Mouse (Mus musculus) thymus, adult 2 months (tissue): ENCODE results near the gene Rtn4r. TPM values are rescaled to one million over a fixed set of nuclear protein-coding genes. Genes with fewer than 3 reads are reported as not detected.
"Not testable (repeated sequence)": the region's sequence is repeated elsewhere in the genome, so short reads cannot be mapped to it uniquely, and the experiment has no call there.

ENCODE experiments used
- DNase-seq: peaks from one replicate; pipeline ENCODE4 v3.0.0; 2021
- H3K27ac ChIP-seq: fragments of 200-500 bp; 2 replicates; pipeline ENCODE4 v1.5.1; 2012; ENCODE audit warnings: low read length, control low read depth; ENCODE audit not compliant: control insufficient read depth, insufficient read depth
- H3K27me3 ChIP-seq: fragments of 200-500 bp; 2 replicates; pipeline ENCODE4 v1.6.1; 2012; ENCODE audit warnings: mild to moderate bottlenecking, low read length, moderate library complexity, mixed read lengths; ENCODE audit not compliant: control insufficient read depth, insufficient read depth
- H3K36me3 ChIP-seq: fragments of 200-500 bp; 2 replicates; pipeline ENCODE4 v1.6.1; 2012; ENCODE audit warnings: mild to moderate bottlenecking, low read length, moderate library complexity; ENCODE audit not compliant: control insufficient read depth, insufficient read depth
- H3K4me1 ChIP-seq: fragments of 200-500 bp; replicated peaks from 2 replicates; pipeline ENCODE4 v1.6.1; 2012; ENCODE audit warnings: low read length; ENCODE audit not compliant: control insufficient read depth, insufficient read depth
- H3K4me3 ChIP-seq: fragments of 200-500 bp; 2 replicates; pipeline ENCODE4 v1.5.1; 2012; ENCODE audit warnings: mild to moderate bottlenecking, low read length, control low read depth, moderate library complexity; ENCODE audit not compliant: control insufficient read depth, insufficient read depth
- CTCF ChIP-seq: fragments of 200-500 bp; IDR thresholded peaks from 2 replicates; pipeline ENCODE4 v1.5.1; 2012; ENCODE audit warnings: mild to moderate bottlenecking, control low read depth, low read length, moderate library complexity, borderline replicate concordance; ENCODE audit not compliant: control insufficient read depth, poor library complexity, insufficient read depth; ENCODE audit errors: extremely low read depth
- POLR2A ChIP-seq: fragments of 200-500 bp; IDR thresholded peaks from 2 replicates; pipeline ENCODE4 v1.6.1; 2012; ENCODE audit warnings: mild to moderate bottlenecking, low read length, control low read depth, moderate library complexity; ENCODE audit not compliant: control insufficient read depth, poor library complexity, insufficient read depth; ENCODE audit errors: extremely low read depth
- WGBS: fragments of 180-500 bp; shearing (Covaris S2); methylation state at CpG from one replicate; pipeline ENCODE4 v1.1.7; 2018; 5-methylcytosine and 5-hydroxymethylcytosine counted together
- polyA plus RNA-seq: library from polyadenylated mRNA; depleted of rRNA; stranded (reverse); fragments of >200 nt; gene quantifications from 2 replicates; pipeline ENCODE4 v1.2.3, GENCODE M21; 2012

Gene Rtn4r
- polyA plus RNA-seq, 1 experiment, result 6.6 TPM

GRCm38 (mm10) chr16:18185715-18186449 is 58.4 kb downstream of the Rtn4r start:
- no peaks in the 10 kb centered on the region for H3K4me1 ChIP-seq

GRCm38 (mm10) chr16:18186798-18187197 is 59.4 kb downstream of the Rtn4r start:
- H3K36me3 ChIP-seq, result no peaks in the 10 kb centered on the region
- TF ChIP-seq POLR2A (no peak), CTCF (no peak)
- no peak overlapping the region for H3K27ac ChIP-seq
- no peaks in the 10 kb centered on the region for H3K27me3 ChIP-seq
- no peak overlapping the region for H3K4me3 ChIP-seq
- no peak for DNase-seq
- WGBS, result 84% methylated on average over 4 of the region's 4 CpGs
- no peaks in the 10 kb centered on the region for H3K4me1 ChIP-seq

More at GRCm38 (mm10) chr16:18185715-18186449, 58.4 kb downstream of the Rtn4r start:
- Histone ChIP-seq H3K4me3 (no peak overlapping the region), H3K36me3 (no peaks in the 10 kb centered on the region), H3K27ac (no peak overlapping the region), H3K27me3 (no peaks in the 10 kb centered on the region)
- no peak for DNase-seq
- WGBS, result 93% methylated on average over 8 of the region's 8 CpGs
- no peak for TF ChIP-seq CTCF
- no peak for TF ChIP-seq POLR2A

- H3K27ac ChIP-seq, result no peak overlapping the region
- 96% methylated on average over 3 of the region's 3 CpGs for WGBS
- H3K36me3 ChIP-seq, result no peaks in the 10 kb centered on the region
- DNase-seq, result no peak
- H3K4me3 ChIP-seq, result no peak overlapping the region
- H3K27me3 ChIP-seq, result no peaks in the 10 kb centered on the region
- H3K4me1 ChIP-seq, result no peaks in the 10 kb centered on the region
- TF ChIP-seq POLR2A, result no peak
- TF ChIP-seq CTCF, result no peak
These were observed 59.8 kb downstream of the Rtn4r start for GRCm38 (mm10) chr16:18187221-18187620.

- 97% methylated on average over 2 of the region's 2 CpGs for WGBS
- no peaks in the 10 kb centered on the region for H3K4me1 ChIP-seq
- H3K27ac ChIP-seq, result no peak overlapping the region
- DNase-seq, result no peak
- TF ChIP-seq CTCF, result no peak
- no peak for TF ChIP-seq POLR2A
- no peaks in the 10 kb centered on the region for H3K27me3 ChIP-seq
- H3K4me3 ChIP-seq, result no peak overlapping the region
- H3K36me3 ChIP-seq, result no peaks in the 10 kb centered on the region
These were observed 63.6 kb downstream of the Rtn4r start for GRCm38 (mm10) chr16:18191006-18191405.

GRCm38 (mm10) chr16:18194208-18194985 is 67.0 kb downstream of the Rtn4r start:
- Histone ChIP-seq H3K27ac (no peak overlapping the region), H3K4me1 (no peaks in the 10 kb centered on the region), H3K4me3 (no peak overlapping the region), H3K36me3 (no peaks in the 10 kb centered on the region), H3K27me3 (no peaks in the 10 kb centered on the region)
- no peak for TF ChIP-seq CTCF
- no peak for TF ChIP-seq POLR2A
- 90% methylated on average over 15 of the region's 15 CpGs for WGBS
- no peak for DNase-seq

- Histone ChIP-seq H3K4me1 (no peaks in the 10 kb centered on the region), H3K36me3 (no peaks in the 10 kb centered on the region), H3K27ac (no peak overlapping the region), H3K27me3 (no peaks in the 10 kb centered on the region), H3K4me3 (no peak overlapping the region)
- WGBS, result 54% methylated on average over 5 of the region's 5 CpGs
- no peak for TF ChIP-seq CTCF
- TF ChIP-seq POLR2A, result no peak
- DNase-seq, result no peak
These were observed 67.6 kb downstream of the Rtn4r start for GRCm38 (mm10) chr16:18195068-18195467.

GRCm38 (mm10) chr16:18195561-18195960 is 68.1 kb downstream of the Rtn4r start:
- H3K4me1 ChIP-seq, H3K36me3 ChIP-seq, H3K27ac ChIP-seq, H3K4me3 ChIP-seq, H3K27me3 ChIP-seq, DNase-seq: not testable (repeated sequence)
- 82% methylated on average over 3 of the region's 3 CpGs for WGBS
